Mouse (Mus musculus) adipocyte (in vitro differentiated cells): Measurements from ENCODE around the gene Cbfb.
"Not testable (repeated sequence)": the region's sequence is repeated elsewhere in the genome, so short reads cannot be mapped to it uniquely, and the experiment has no call there.

Source experiments
- DNase-seq: peaks from one replicate; pipeline ENCODE4 v3.0.0-alpha.2; 2016; ENCODE audit warnings: low spot score

Gene Cbfb

GRCm38 (mm10) chr8:105182201-105182600 lies 11.7 kb downstream of the Cbfb start:
- DNase-seq = no peak

DNA sequence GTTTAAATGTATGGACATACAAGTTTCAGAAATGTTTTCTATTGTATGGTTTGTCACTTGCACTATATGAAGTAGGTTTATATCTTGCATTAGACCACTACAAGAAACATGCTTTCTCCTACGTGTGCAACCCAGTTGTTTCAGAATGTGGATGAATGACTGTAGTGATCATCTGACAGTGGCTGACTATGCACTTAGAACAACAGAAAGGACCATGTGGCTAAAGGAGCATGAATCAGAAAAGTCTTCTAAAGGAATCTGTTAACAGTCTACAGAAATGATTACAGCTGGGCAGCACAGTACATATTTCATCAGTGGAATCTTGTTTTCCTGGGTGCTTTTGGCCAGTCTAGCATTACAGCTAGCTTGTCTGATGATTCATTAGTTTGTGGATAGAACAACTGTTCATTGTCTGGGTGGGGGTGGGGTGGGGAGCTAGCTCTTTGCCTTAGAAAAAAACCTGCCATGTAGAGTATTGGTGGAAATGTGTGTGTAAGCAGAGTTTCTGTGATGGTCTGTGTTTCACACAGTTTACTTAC lies 16.1 kb downstream of the Cbfb start:
- DNase-seq = peak; percentile 80

DNA sequence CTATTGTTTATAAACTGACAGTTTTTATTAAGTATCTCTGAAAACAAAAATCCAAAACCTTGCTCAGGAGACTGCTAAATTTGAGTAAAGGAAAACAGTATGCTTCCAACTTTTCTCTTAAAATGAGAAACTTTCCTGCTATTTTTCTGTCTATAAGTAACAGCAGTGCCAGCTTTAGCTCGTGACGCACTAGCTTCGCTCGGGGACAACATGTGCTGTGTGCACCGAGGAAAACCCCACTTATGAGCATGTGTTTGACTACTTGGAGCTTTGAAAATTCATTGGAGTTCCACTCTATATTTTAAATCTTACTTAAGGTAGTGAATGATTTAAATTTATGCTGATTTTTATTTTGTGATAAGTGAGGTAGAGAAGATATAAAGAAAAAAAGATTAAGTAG lies 21.7 kb downstream of the Cbfb start:
- no peak for DNase-seq

GRCm38 (mm10) chr8:105205748-105206147 lies 35.3 kb downstream of the Cbfb start:
- no peak for DNase-seq

- no peak for DNase-seq
Observed at GRCm38 (mm10) chr8:105206766-105207275, 36.3 kb downstream of the Cbfb start.

DNA sequence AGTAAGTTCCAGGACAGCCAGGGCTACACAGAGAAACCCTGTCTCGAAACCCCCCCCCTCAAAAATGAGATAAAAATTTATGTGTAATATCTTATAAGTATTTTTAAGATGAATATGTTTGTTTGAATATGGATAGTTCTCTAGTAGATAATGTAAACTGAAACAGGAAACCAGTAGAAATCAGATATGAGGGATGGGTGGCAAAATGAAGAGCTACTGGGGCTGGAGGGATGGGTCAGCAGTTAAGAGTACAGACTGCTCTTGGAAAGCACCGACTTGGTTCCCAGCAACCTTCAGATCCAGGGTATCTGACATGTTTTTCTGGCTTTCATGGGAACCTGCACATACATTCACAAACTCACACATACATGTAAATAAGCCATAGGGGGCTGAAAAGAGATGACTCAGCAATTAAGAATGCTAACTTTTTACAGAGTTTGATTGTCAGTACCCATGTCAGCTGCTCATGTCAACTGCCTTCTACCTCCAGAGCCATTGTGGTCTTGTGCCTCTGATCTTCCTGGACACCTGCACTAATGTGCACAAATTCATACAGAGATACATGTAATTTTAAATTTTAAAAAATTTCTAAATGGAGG lies 37.3 kb downstream of the Cbfb start:
- no peak for DNase-seq

DNA sequence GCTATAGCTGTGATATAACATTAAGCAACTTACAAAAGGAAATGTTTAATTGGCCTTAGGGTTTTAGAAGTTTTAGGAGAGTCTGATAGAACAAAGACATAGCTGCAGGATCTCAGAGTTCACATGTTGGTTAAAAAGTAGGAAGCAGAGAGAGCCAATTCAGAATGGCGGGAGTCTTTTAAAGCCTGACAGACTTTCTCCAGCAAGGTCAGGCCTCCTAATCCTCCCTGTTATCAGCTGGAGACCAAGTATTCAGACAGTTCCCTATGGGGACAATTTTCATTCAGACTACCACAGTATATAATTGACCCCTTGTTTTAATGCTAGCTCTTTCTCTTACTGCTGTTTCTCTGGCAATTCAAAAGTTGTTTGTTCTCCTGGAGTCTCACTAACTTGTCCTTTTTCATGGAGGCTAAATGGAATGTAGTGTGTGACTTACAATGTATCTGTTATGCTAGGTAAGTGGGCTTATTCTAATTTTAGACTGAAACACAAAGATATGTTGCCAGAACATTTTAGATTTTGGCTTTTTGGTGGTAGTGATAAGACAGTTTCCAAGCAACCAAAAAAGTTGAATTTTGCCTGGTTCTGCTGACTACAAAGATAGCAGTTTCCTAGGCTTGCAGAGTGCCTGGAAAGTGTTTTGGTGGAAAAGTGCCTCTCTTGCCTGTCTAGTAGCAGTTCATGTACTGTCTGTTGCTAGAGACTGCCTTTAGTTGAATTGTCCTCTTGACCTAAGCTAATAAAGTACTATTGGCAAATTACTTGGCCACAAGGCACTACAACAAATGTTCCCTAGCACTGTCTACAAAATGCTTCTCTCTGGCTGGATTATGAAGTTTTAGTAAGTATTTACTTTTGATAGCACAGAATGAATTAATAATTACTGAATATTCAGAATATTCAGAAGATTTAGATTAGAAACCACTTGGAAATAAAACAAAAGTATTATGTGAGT lies 39.0 kb downstream of the Cbfb start:
- peak; percentile 34 for DNase-seq

DNA sequence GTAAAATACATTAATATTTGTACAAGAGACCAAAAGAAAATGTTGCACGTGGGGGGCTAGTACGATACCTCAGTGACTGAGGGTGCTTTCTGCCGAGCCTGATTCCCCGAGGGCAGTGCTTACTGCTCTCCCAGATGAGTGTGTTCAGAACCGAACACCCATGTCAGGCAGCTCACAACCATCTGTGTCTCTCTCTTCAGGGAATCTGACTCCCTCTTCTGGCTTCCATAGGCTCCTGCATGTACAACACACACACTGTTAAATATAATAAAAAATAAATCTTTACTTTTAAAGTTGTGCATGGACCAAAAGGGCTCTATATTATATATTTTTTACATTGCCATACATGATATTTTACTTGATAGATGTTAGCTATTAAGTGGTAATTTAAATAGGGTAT lies 43.6 kb downstream of the Cbfb start:
- DNase-seq = no peak

DNA sequence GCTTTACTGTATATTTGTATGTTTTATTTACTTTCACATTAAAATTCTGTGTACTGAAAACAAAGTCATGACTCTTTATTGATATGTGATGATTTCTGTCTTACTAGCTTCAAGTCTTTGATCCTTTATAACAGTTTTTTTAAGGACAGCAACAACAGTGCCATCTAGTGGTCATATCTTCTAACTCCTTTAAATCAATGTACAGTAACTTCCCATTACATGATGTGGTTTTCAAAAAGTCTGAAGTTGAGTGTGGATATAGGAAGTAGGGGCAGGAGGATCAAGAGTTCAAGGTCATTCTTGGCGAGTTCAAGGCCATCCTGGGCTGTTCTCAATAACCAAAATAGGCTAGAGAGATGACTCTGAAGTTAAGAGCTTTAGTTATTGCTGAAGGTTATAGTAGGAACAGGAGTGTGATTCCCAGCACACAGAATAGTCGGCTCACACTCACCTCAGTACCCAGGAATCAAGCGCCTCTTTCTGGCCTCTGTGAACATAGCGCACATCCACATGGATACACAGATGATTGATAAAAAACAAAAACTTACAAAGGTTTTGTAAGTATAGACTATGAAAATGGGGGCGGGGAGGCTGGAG lies 47.5 kb downstream of the Cbfb start:
- DNase-seq = peak; percentile 83

DNA sequence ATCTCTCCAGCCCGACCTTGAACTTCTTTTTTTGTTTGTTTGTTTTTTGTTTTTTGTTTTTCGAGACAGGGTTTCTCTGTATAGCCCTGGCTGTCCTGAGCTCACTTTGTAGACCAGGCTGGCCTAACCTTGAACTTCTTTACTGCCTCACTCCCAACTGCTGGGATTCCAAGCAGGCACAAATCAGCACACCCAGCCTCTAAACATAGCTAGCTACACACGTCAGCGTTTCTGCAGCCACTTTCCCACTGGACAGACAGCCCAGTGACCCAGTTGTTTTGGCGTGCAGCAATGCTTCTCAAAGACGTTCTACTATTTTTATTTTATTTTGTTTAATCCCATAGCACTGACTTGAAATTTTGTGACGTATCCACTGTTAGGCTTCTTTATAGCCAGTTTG lies 53.4 kb downstream of the Cbfb start:
- no peak for DNase-seq

- peak; percentile 97 for DNase-seq
Observed at GRCm38 (mm10) chr8:105224413-105225271, 54.2 kb downstream of the Cbfb start, which contains the start of gene D230025D16Rik. D230025D16Rik (plus strand) TSS chr8:105225145.

- DNase-seq = no peak
Observed at GRCm38 (mm10) chr8:105225272-105225593, 54.8 kb downstream of the Cbfb start.

GRCm38 (mm10) chr8:105225917-105226316 lies 55.4 kb downstream of the Cbfb start:
- DNase-seq = peak; percentile 75

DNA sequence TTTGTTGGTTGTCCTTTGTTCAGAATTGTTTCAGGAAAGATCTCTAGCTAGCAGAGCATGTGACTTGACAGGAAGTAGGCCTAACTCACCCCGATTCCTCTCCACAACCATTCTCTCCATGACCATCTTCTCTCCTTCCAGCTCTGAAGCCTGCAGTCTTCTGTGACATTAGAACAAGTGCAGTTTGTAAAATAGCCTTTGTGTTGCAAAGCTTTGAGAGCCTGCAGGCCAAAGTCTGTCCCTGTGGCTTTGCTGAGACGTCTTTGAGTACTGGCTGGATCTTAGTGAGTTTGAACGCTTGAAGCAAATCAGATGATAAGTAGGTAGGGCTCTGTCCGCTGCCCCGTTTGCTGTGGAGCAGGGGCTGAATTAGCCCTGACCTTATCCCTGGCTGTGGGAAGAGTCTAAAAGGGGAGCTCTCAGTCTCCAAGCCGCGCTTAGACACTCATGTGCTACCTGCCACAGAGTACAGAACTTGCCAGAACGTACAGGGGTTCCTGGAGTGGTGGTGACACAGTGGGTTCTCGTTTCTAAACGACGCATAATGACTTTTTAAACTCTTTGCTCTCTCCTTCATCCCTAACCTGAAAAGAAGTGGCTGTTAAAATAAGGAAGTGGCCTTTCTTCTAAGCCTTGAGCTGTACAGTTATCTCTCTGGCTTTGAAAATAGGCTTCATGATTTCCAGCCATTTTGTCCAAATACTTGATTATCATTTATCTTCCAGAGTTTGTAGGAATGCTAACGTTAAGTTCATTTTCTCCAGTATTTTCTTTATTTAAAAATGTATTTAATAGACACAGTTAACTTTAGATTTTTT lies 61.2 kb downstream of the Cbfb start:
- DNase-seq = no peak

DNA sequence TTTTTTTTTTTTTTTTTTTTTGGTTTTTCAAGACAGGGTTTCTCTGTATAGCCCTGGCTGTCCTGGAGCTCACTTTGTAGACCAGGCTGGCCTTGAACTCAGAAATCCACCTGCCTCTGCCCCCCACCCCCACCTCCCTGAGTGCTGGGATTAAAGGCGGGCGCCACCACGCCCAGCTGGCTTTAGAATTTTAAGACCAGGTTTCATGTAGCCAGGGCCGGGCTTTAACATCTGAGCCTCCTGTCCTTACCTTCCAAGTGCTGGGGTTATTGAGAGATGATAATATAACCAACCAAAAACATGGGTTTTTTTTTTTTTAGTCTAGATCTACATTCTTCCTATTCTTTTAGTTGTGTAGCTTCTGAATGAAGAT lies 61.8 kb downstream of the Cbfb start:
- DNase-seq = not testable (repeated sequence)

DNA sequence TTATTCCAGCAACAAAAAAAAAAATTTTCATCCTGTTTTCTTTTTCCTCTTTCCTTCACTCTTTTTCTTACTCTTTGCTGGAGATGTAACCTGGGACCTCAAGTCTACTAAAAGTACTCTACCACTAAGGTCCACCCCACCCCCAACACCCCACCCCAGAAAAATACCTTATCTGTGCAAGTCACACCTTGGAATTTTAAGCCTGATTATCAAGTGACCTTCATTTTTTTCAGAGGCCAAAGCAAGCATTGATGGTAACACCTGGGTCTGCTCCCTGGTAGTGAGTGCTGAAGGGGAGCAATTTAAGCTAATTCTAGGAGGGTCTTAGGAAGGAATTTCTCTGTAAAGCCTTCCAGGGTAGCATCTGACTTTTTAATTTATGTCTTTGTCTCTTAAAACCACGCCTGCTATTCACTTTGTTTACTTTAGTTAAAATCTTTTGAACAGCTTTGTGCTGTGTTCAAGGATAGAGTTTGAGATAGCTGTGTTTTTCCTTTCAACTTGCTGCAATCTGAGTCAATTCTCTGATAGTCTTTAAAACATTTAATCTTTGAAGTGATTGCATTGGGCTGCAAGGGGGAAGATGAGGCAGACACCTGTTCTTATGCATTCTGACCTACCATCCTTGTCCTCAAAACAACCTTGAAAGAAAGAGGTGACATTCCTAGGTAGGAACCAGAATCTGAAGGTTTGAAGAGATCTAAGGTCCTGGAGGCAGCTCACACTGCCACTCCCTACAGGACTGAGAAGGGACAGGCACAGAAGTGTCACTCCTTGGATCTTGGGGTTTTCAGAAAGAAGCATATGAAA lies 62.9 kb downstream of the Cbfb start:
- DNase-seq = no peak

DNA sequence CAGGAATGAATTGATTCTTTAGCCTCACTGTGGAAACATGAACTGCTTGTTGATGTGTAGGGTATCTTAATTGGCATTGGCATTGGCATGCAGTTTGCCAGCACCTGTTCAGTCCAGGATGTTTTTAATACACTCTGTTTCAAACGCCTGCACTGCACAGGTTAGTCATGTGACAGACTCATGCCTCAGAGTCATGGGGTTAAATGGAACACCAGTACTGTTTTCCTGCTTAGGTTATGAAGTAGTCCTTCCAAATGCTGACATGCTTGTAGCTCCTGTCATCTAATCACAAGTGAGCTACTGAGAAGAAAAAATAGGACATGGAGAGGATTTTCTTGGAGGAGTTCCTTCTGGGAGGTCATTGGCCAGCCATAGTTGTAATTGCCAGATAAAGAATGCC lies 64.7 kb downstream of the Cbfb start:
- peak; percentile 28 for DNase-seq

DNA sequence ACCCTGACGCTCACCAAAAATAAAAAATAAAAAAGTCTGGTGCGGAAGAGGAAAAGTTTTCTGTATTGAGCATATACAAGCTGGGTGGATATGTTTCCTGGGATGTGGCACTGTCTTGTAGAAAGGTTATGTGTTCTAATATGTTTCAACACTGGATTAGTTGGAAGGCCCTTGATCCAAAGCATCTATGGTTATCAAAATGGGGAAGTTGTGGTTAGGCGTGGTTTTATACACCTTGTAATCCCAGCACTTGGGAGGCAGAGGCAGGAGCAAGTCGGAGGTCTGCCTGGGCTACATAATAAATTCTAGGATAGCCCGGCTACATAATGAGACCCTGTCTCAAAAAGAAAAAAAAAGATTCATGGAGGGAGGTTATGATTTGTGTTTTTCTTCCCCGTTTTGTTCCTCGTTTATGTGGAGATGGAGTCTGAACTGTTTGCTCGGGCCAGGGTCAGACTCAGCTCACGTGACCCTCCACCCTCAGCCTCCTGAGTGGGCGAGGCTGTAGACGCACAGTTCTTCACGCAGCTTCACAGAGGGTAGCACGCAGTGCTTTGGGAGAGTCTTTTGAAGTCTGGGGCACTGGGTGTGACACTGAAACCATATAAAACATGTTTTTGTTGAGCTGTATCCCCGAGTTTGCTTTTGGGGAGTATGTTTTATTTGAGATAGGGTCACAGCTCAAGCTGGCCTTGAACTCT lies 67.1 kb downstream of the Cbfb start:
- DNase-seq = no peak

GRCm38 (mm10) chr8:105241016-105241415 lies 70.5 kb downstream of the Cbfb start:
- no peak for DNase-seq
